Mouse (Mus musculus) olfactory bulb, adult 2 months (tissue): ENCODE measurements around the gene Ulk2. TPM values are rescaled to one million over a fixed set of nuclear protein-coding genes. Genes with fewer than 3 reads are reported as not detected.

Source experiments
- H3K27ac ChIP-seq: fragments of 200-500 bp; 2 replicates; pipeline ENCODE4 v1.5.1; 2012; ENCODE audit warnings: low read depth, low read length; ENCODE audit not compliant: insufficient read depth
- H3K4me1 ChIP-seq: fragments of 200-500 bp; 2 replicates; pipeline ENCODE4 v1.6.1; 2012; ENCODE audit warnings: low read length; ENCODE audit not compliant: control insufficient read depth, insufficient read depth
- H3K4me3 ChIP-seq: fragments of 200-500 bp; 2 replicates; pipeline ENCODE4 v1.5.1; 2012; ENCODE audit warnings: mild to moderate bottlenecking, low read depth, low read length, moderate library complexity; ENCODE audit not compliant: insufficient read depth
- CTCF ChIP-seq: fragments of 200-500 bp; IDR thresholded peaks from 2 replicates; pipeline ENCODE4 v1.5.1; 2012; ENCODE audit warnings: low read depth, mild to moderate bottlenecking, low read length, moderate library complexity; ENCODE audit not compliant: insufficient read depth
- POLR2A ChIP-seq: fragments of 200-500 bp; IDR thresholded peaks from 2 replicates; pipeline ENCODE4 v1.6.1; 2012; ENCODE audit warnings: mild to moderate bottlenecking, low read depth, low read length, moderate library complexity; ENCODE audit not compliant: insufficient read depth
- WGBS: fragments of 180-500 bp; shearing (Covaris S2); methylation state at CpG from one replicate; pipeline ENCODE4 v1.1.7; 2018; 5-methylcytosine and 5-hydroxymethylcytosine counted together
- polyA plus RNA-seq: library from polyadenylated mRNA; stranded (reverse); fragments of >200 nt; gene quantifications from 2 replicates; pipeline ENCODE4 v1.2.4, GENCODE M21; 2012; ENCODE audit warnings: low replicate concordance; ENCODE audit not compliant: missing spikeins, insufficient read depth, insufficient read length

The Ulk2 gene
- polyA plus RNA-seq, 1 experiment, result not detected

DNA sequence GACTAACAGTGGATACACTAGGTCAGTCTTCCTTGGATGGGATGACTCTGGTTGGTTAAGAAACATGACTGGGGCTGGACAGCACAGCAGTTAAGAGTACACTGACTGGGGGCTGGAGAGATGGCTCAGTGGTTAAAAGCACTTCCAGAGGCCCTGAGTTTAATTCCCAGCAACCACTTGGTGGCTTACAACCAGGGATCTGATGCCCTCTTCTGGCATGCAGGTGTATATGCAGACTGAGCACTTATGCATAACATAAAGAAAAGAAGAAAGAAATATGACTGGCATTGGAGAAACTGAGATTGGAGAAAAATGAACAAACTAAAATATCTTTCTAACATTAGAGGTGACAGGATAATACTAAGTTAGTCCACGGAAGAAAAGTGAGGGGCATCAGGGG, 114.4 kb downstream of the Ulk2 start:
- H3K4me3 ChIP-seq, result no peak overlapping the region
- H3K4me1 ChIP-seq, result no peaks in the 10 kb centered on the region
- TF ChIP-seq POLR2A, result no peak
- no peak for TF ChIP-seq CTCF
- H3K27ac ChIP-seq, result no peak overlapping the region
- 100% methylated on average over 1 of the region's 1 CpGs for WGBS

DNA sequence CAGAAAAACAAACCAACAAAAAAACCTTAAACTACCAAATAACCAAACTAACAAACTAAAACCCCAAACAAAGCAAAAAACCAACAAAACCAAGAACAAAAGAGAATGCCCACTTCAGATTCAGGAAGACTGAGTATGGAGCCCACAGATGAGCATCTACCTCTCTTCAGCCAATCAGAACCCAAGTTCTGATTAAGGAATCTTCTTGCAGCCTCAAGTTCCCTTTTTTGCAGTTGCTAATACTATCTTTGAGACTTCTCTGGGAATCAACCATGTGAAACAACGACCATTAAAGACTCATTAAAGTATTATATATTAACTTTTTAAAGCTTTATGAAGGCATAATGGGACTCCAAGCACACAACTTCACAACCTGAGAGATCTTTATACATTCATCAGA, 117.6 kb downstream of the Ulk2 start:
- TF ChIP-seq POLR2A, result no peak
- no peak for TF ChIP-seq CTCF

DNA sequence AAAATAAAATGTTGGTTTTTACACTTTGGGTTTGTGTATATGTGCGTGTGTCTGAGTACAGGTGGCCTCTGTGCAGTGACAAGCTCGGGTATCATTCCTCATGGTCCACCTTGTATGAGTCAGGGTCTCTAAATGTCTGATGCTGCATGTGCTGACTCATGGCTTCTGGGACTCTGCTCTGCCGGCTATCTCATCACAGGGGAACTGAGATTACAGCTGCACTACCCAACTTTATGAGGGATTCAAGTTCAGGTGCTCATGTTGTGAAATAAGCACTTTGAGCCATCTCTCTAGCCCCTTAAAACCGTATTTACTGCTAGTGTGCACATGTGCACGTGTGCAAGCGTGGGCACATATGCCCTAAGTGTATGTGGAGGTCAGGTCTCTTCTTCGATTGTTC, 122.2 kb downstream of the Ulk2 start:
- H3K27ac ChIP-seq, result no peak overlapping the region
- no peak overlapping the region for H3K4me3 ChIP-seq
- TF ChIP-seq CTCF (no peak), POLR2A (no peak)
- H3K4me1 ChIP-seq, result no peaks in the 10 kb centered on the region
- 83% methylated on average over 7 of the region's 7 CpGs for WGBS

More for the DNA sequence above, 117.6 kb downstream of the Ulk2 start:
- H3K4me3 ChIP-seq, result no peak overlapping the region
- no peaks in the 10 kb centered on the region for H3K4me1 ChIP-seq
- WGBS, result 78% methylated on average over 1 of the region's 1 CpGs
- no peak overlapping the region for H3K27ac ChIP-seq

DNA sequence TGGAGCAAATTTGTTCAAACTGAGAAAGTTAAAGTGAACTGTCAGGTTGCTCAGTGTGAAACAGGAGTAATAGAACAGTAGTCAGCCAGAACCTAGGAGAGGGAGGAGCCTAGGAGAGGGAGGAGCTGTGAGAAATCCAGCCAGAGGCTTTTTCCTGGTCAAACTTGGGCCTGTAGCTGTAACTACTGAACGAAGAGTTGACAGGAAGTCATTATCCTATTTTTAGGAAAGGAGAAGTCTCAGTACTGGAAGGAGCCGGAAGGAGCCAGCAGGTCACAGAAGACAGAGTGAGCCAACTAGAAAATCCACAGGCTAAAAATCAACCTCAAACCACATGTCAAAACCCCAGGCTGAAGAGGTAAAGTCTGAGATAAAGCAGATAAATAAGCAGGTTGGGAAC, 126.8 kb downstream of the Ulk2 start:
- TF ChIP-seq POLR2A (no peak), CTCF (no peak)
- no peak overlapping the region for H3K4me3 ChIP-seq
- no peaks in the 10 kb centered on the region for H3K4me1 ChIP-seq
- no peak overlapping the region for H3K27ac ChIP-seq
- WGBS, result 41% methylated on average over 2 of the region's 2 CpGs

Other genes with a start within 250 kb of the Ulk2 start
- gene Grap, start 201.8 kb downstream of the Ulk2 start, polyA plus RNA-seq, result not detected in 2 replicates
- not detected in 2 replicates for gene Fam83g, start 171.0 kb downstream of the Ulk2 start, polyA plus RNA-seq
- not detected in 2 replicates for gene Slc5a10, start 134.2 kb downstream of the Ulk2 start, polyA plus RNA-seq
- gene Prpsap2, start 93.0 kb downstream of the Ulk2 start, polyA plus RNA-seq, result not detected in 2 replicates
- gene Akap10, start 75.2 kb upstream of the Ulk2 start, polyA plus RNA-seq, result not detected in 2 replicates
- gene Specc1, start 101.7 kb upstream of the Ulk2 start, polyA plus RNA-seq, result not detected in 2 replicates